Mouse (Mus musculus): ENCODE measurements at regions not wholly inside any gene's neighbourhood (a gene's known extent, or its start where the extent isn't known, plus 50 kb on each side); places are given as distances from the start of the nearest gene placed in this dataset.

- ATAC-seq (ENCODE audit: low TSS enrichment) = no peak
Measured at GRCm38 (mm10) chr11:114331579-114332150, 264.8 kb upstream of the Sdk2 start.

DNA sequence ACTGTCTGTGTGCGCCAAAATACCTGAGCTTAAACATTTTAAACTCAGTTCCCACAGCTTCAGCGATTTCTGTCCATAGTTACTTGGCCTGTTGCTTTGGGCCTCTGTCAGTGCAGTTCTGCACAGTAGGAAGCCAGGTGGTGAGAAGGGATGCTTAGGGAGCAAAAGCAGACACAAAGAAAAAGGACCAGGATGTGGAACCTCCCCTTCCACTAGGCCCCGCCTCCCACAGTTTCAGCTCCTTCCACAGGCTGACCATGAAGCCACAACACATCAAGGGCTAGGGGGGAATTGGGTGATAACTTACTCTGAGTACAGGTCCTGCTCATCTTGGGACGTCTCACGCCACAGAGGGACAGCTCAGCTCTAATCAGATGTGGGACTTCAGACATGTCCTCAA lies 263.5 kb upstream of the Sdk2 start:
- no peak for ATAC-seq (ENCODE audit: low TSS enrichment)

- no peak for ATAC-seq (ENCODE audit: low TSS enrichment)
Measured at GRCm38 (mm10) chr11:114322627-114323026, 255.8 kb upstream of the Sdk2 start.

- ATAC-seq (ENCODE audit: low TSS enrichment) = no peak
Measured at GRCm38 (mm10) chr11:114321974-114322373, 255.1 kb upstream of the Sdk2 start.

GRCm38 (mm10) chr11:114321527-114321926 lies 254.7 kb upstream of the Sdk2 start:
- ATAC-seq (ENCODE audit: low TSS enrichment) = no peak

DNA sequence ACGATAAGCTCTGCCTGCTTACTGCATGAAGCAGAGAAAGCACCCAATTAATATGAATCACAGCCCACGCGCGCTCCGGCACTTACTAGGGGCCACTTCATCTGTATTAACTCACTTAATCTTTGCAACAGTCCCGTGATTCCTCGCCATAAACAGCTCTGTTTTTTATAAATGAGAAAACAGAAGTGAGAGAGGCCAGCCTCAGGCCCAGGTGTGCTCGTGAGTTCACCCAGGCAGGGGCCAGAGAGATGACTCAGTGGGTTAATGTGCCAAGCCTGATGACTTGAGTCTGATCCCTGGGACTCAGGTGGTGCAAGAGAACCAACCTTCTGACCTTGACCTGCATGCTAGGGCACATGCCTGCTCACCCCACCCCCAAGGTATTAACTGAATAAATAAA lies 248.4 kb upstream of the Sdk2 start:
- ATAC-seq (ENCODE audit: low TSS enrichment) = no peak

- no peak for ATAC-seq (ENCODE audit: low TSS enrichment)
Measured at GRCm38 (mm10) chr11:114313652-114314051, 246.8 kb upstream of the Sdk2 start.

GRCm38 (mm10) chr11:114311640-114312039 lies 244.8 kb upstream of the Sdk2 start:
- no peak for ATAC-seq (ENCODE audit: low TSS enrichment)

DNA sequence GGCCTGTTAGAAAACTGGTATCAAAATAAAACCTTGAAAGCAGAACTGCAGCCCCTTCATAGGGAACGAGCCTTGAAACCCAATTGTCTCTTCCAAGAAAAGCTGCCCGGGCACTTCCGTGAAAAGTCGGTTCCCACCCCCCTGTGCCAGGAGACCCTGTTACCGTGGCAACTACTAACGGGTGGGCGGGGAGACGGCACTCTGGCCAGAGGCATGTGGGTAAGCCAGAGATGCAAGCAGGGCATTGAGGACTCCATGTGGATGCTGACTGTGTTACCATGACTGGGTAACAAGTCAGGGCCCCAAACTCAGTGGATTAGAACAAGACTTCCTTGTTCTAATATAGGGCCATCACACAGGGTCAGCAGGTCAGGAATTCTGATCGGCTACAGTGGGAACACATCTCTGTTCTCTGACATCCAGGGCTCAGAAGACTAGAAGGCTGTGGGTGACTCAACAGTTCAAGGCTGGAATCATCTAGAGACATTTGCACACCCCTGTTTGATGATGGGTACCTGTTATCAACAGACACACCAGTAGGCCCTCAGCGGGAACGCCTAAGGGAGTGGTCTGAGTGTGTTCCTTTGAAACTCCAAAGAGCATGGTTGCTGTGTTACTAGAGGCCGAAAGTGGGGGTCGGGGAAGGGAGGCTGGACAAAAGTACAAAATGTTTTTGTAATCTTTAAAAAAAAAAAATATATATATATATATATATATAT lies 236.9 kb upstream of the Sdk2 start:
- ATAC-seq (ENCODE audit: low TSS enrichment) = no peak

- ATAC-seq (ENCODE audit: low TSS enrichment) = no peak
Measured at GRCm38 (mm10) chr11:114300611-114301319, 233.9 kb upstream of the Sdk2 start.

DNA sequence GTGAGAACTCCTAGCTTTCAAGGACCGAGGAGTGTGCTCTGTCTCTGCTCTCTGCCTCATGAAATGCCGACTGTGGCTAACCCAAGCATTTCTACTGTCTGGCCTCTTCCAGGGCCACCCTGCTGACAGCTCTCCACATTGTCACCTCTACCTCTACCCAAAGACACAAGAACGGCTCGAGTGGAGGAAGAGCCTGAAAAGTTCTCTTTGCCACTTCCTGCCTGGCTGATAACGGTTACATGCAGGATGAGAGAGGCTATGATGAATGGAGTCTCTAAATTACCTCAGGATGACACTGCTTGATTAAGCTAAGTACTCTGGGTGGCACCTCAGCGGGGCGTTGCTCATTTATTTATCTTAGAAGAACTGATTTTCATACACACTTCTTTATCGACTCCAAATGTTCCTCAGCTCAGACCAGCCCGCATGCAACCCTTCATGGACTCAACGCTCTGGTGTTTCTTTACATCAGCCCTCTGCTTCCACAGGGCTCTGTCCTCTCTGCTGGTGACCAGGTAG lies 230.0 kb upstream of the Sdk2 start:
- no peak for ATAC-seq (ENCODE audit: low TSS enrichment)

- ATAC-seq (ENCODE audit: low TSS enrichment) = 0 out of 2 replicates have a peak, but pooled peaks have one; percentile 20
Measured at GRCm38 (mm10) chr11:114294511-114295250, 227.8 kb upstream of the Sdk2 start.

- ATAC-seq (ENCODE audit: low TSS enrichment) = peak; percentile 78
Measured at GRCm38 (mm10) chr11:114291258-114291657, 224.4 kb upstream of the Sdk2 start.

- ATAC-seq (ENCODE audit: low TSS enrichment) = no peak
Measured at GRCm38 (mm10) chr11:114289946-114290345, 223.1 kb upstream of the Sdk2 start.

DNA sequence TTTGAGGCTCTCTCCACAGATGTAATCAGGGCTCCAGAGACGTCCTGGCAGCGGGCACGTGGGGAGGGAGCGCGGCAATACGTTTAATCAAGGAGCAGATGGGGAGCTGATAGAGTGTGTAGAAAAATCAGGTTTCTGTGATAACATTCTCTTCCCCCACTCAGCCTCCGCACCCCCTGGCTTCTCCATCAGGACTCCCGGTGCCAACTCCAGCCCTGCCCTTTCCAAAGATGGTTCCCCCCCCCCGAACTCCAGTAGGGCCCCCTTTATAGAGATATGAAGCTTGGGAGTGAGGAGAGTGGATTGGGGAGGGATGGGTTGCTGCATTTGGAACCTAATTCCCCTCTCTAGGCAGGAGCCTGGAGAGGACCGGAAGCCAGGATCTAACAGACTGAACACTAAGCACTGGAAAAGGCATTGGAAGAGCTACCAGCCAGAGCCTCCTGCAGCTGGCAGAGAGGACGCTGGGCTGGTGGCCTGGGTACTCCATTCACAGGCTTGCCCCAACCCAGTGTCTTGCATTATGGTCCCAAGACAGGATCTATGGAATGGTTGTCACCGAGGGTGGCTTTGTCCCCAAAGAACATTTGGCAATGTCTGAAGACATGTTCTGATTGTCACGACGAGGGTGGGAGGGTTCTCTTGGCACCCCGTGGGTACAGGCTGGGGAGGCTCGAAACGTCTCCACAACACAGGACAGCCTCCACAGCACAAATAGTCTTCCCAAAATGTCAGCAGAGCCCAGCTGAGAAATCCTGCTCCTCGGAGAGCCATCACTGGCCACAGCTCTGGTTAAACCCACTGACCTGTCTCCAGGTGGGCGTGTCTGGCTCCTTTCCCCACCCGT lies 218.2 kb upstream of the Sdk2 start:
- peak; percentile 80 for ATAC-seq (ENCODE audit: low TSS enrichment)

GRCm38 (mm10) chr11:114283208-114283607 lies 216.4 kb upstream of the Sdk2 start:
- ATAC-seq (ENCODE audit: low TSS enrichment) = no peak

GRCm38 (mm10) chr11:114282566-114282965 lies 215.7 kb upstream of the Sdk2 start:
- no peak for ATAC-seq (ENCODE audit: low TSS enrichment)

DNA sequence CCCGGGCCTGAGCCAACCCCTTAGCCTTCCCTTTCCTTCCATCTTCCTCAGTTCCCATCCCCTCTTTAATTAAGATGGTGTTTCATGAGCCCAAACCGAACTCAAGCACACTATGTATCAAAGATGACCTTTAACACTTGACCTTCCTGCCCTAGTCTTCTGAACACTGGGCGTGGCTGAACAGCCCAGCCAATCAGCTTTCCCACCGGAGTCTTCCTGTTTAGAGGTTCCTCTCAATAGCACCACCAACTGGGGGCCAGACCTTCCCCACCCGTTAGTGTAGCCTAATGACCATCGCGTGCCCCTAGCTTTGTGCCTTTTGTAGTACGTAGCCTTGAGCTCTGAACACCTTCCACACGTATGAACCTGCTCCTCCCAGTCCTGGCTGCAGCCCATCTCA lies 215.0 kb upstream of the Sdk2 start:
- ATAC-seq (ENCODE audit: low TSS enrichment) = no peak

DNA sequence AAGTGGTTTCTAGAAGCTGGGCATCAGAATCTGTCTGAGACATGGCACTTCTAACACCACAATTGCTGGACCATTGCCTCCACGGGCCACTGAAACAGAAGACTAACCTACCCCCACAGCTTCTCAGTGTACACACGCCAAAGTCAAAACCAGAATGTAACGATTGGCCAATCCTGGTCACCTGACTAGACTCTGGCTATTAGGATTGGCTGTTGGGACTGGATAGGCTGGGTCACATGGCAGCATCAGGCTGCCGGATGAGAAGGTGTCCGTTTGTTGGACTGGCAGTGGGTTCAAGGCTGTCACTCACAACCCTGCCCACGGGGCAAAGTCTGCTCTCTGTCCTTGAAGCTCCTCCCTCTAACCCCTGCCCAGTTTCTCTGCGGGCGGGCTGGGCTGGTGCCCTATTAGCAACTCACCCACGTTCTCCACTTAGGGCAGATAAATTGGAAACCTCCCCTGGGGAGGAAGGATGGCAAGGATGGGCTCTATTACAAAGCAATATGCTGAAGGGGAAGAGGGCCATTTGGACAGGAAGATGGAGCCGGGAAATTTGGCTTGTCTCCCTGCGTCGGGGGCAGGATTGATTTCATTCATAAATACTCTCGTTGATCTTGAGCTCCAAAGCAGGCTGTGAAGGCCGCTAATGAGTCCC lies 214.3 kb upstream of the Sdk2 start:
- ATAC-seq (ENCODE audit: low TSS enrichment) = no peak

DNA sequence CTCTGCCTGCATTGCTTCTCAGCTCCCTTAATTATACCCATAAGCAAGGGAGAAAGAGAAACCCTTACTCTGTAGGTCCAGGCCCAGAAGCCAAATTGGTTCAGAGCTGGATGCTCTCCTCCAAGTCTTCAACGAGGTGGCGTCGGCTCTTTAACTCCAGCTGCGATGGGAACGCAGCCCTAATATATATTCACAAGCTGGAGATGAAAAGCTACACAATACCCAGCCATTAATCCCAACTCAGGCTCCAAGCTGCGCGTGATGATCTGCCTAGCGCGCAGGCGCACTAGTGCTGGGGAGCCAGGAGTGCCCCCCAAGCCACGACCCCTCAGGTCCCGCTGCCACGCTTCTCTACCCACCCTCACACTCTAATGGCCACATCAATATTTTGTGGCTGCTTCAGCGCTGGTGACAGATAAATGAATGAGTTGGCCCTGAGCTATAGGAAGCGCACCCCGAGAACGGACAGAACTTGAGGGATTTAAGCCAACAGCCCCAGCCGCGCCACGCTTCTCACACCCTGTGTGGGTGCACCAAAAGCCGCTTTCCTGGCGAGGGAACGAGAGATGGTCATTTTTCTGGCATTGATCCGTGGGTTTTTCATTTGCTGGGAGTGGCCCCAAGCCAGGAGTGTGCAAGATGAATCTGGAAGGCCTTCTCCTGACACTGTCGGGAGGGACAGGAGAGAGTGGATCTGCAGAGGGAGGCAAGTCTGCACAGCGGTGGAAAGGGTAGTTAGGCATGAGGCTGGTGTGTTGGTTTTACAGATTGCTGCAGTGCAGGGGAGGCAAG lies 210.9 kb upstream of the Sdk2 start:
- peak; percentile 52; the same call in 1 of the 2 replicates for ATAC-seq (ENCODE audit: low TSS enrichment)
